ENCODE assay signal across 7 mouse cellular contexts in the genomic region with DNA sequence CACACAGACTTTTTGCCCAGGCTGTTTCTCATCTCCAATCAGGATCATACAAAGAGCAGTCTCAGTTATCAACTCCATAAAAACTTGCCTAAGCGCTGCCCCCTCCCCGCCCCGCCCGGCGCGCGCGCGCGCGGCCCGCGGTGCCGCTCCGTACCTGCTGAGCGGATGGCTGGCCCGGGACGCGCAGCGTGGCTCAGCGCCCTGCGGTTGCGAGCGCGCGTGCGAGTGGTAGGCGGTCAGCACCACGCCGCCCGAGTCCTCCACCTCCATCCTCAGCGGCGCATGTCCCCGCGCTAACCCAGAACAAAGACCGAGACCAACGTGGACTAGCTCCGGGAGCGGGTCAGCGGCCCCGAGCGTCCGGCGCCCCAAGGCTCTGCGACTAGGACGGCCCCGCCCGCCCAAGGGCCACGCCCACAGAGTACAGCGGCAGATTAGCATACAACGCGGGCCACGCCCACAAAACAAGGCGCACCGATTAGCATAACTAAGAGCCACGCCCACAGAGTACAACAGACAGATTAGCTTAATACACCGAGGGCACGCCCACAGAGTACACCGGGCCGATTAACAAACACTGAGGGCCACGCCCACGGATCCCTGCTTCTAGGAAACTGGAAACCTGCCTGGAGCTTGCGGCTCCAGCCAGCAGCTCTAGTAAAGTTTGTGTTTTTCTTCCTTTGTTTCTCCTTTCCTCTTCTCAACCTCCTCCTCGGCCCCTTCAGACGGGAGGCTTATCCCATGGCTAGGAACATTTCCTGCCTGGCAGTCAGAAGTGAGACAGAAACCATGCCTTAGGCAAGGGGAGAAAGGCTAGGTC. TPM values are rescaled to one million over a fixed set of nuclear protein-coding genes. Genes with fewer than 3 reads are reported as not detected.
DNase-seq lines count a peak whose midpoint lies in the region; ATAC-seq and TF ChIP-seq lines count a peak whose summit lies in the region.

Gene Arhgap28, minus strand, starts transcription at position 380 of the 820 bp plus-strand sequence.

- TF ChIP-seq POLR2A in embryonic fibroblast, embryonic 13.5 days (IDR thresholded peaks at IDR 0.05; ENCODE audit: low read depth, low read length): peak; percentile 55

- H3K9ac ChIP-seq in kidney, embryonic 15.5 days: peak within 1 kb of the TSS; percentile 73
- H3K9ac ChIP-seq in limb, embryonic 15.5 days: peak within 1 kb of the TSS; percentile 41
- H3K9ac ChIP-seq in midbrain, postnatal 0 days (replicated peaks; ENCODE audit: low read length, poor library complexity, severe bottlenecking): peak within 1 kb of the TSS; percentile 65

- peaks cover 8% of the 10 kb centered on the region for H3K4me1 ChIP-seq in embryonic fibroblast, embryonic 13.5 days (ENCODE audit: control insufficient read depth, insufficient read depth, low read length)
- peaks cover 31% of the 10 kb centered on the region for H3K4me1 ChIP-seq in heart, embryonic 10.5 days
- H3K4me1 ChIP-seq in kidney, embryonic 15.5 days: peaks cover 37% of the 10 kb centered on the region
- peaks cover 42% of the 10 kb centered on the region for H3K4me1 ChIP-seq in limb, embryonic 15.5 days
- H3K4me1 ChIP-seq in midbrain, postnatal 0 days (ENCODE audit: insufficient read depth, low read length): no peaks in the 10 kb centered on the region

- TF ChIP-seq CTCF in embryonic fibroblast, embryonic 13.5 days (IDR thresholded peaks at IDR 0.05; ENCODE audit: borderline replicate concordance, insufficient read depth, low read length): no peak
- no peak for TF ChIP-seq CTCF in midbrain, postnatal 0 days (IDR thresholded peaks at IDR 0.05)

- WGBS in heart, embryonic 10.5 days: under 1% methylated on average over 65 of the region's 65 CpGs
- under 1% methylated on average over 65 of the region's 65 CpGs for WGBS in kidney, embryonic 15.5 days
- under 1% methylated on average over 65 of the region's 65 CpGs for WGBS in limb, embryonic 15.5 days
- WGBS in midbrain, postnatal 0 days: under 1% methylated on average over 56 of the region's 65 CpGs

- peak within 1 kb of the TSS; percentile 14; the same call in 1 of the 2 replicates for H3K27ac ChIP-seq in embryonic fibroblast, embryonic 13.5 days (ENCODE audit: insufficient read depth, low read length)
- H3K27ac ChIP-seq in heart, embryonic 10.5 days: peak within 1 kb of the TSS; percentile 94
- peak within 1 kb of the TSS; percentile 95 for H3K27ac ChIP-seq in kidney, embryonic 15.5 days
- peak within 1 kb of the TSS; percentile 95 for H3K27ac ChIP-seq in limb, embryonic 15.5 days
- peak within 1 kb of the TSS; percentile 26 for H3K27ac ChIP-seq in midbrain, postnatal 0 days (ENCODE audit: low read depth, low read length)

- no peaks in the 10 kb centered on the region for H3K9me3 ChIP-seq in heart, embryonic 10.5 days
- H3K9me3 ChIP-seq in kidney, embryonic 15.5 days (replicated peaks): no peaks in the 10 kb centered on the region
- no peaks in the 10 kb centered on the region for H3K9me3 ChIP-seq in limb, embryonic 15.5 days
- H3K9me3 ChIP-seq in midbrain, postnatal 0 days (ENCODE audit: low read length): no peaks in the 10 kb centered on the region

- H3K27me3 ChIP-seq in heart, embryonic 10.5 days (ENCODE audit: insufficient read depth, poor library complexity, severe bottlenecking): no peaks in the 10 kb centered on the region
- no peaks in the 10 kb centered on the region for H3K27me3 ChIP-seq in kidney, embryonic 15.5 days
- H3K27me3 ChIP-seq in limb, embryonic 15.5 days: no peaks in the 10 kb centered on the region
- H3K27me3 ChIP-seq in midbrain, postnatal 0 days (ENCODE audit: insufficient read depth, low read length): no peaks in the 10 kb centered on the region

- peak; percentile 96 for ATAC-seq in kidney, embryonic 15.5 days (replicated peaks; ENCODE audit: low FRiP score)
- peak; percentile 88 for ATAC-seq in limb, embryonic 15.5 days (ENCODE audit: insufficient number of reproducible peaks, low FRiP score, low TSS enrichment, low read depth)
- peak; percentile 84 for ATAC-seq in midbrain, postnatal 0 days (ENCODE audit: low FRiP score)

- peak within 1 kb of the TSS; percentile 77 for H3K4me2 ChIP-seq in kidney, embryonic 15.5 days
- H3K4me2 ChIP-seq in limb, embryonic 15.5 days: peak within 1 kb of the TSS; percentile 69
- peak within 1 kb of the TSS; percentile 87 for H3K4me2 ChIP-seq in midbrain, postnatal 0 days (ENCODE audit: low read depth, low read length, poor library complexity, severe bottlenecking)

- peak within 1 kb of the TSS; percentile 63 for H3K4me3 ChIP-seq in embryonic fibroblast, embryonic 13.5 days (ENCODE audit: insufficient read depth, low read length)
- H3K4me3 ChIP-seq in heart, embryonic 10.5 days: peak within 1 kb of the TSS; percentile 83
- H3K4me3 ChIP-seq in kidney, embryonic 15.5 days (replicated peaks): peak within 1 kb of the TSS; percentile 85
- H3K4me3 ChIP-seq in limb, embryonic 15.5 days: peak within 1 kb of the TSS; percentile 65
- peak within 1 kb of the TSS; percentile 70 for H3K4me3 ChIP-seq in midbrain, postnatal 0 days (ENCODE audit: low read depth, low read length)

- peak; percentile 51 for DNase-seq in brain, embryonic 18.5 days (ENCODE audit: low read depth, low spot score)
- DNase-seq in heart, embryonic 10.5 days (ENCODE audit: low spot score): peak; percentile 99
- DNase-seq in midbrain, postnatal 0 days (ENCODE audit: low spot score): peak; percentile 91
- peak; percentile 41 to 83 for DNase-seq in spleen, postnatal 10 days (ENCODE audit: low spot score in 2 of 2)

- H3K36me3 ChIP-seq in heart, embryonic 10.5 days: no peaks in the 10 kb centered on the region
- no peaks in the 10 kb centered on the region for H3K36me3 ChIP-seq in kidney, embryonic 15.5 days
- H3K36me3 ChIP-seq in limb, embryonic 15.5 days: no peaks in the 10 kb centered on the region
- H3K36me3 ChIP-seq in midbrain, postnatal 0 days (ENCODE audit: insufficient read depth, low read length): no peaks in the 10 kb centered on the region

RNA-seq across cellular contexts. Expression of gene Arhgap28, which starts in this region (rescaled TPM):
- polyA plus RNA-seq in embryonic fibroblast, embryonic 13.5 days (2011; ENCODE audit: insufficient read length, low read depth, missing spikeins): 21.4 and 39.2 TPM in 2 replicates
- polyA plus RNA-seq in heart, embryonic 10.5 days (2016; fragmentation: Nextera tagmentation; extraction: Ambion mirVana): 23.0 and 38.1 TPM in 2 replicates
- 22.1 and 26.0 TPM in 2 replicates for polyA plus RNA-seq in kidney, embryonic 15.5 days (2015; fragmentation: Nextera tagmentation; extraction: Ambion mirVana)
- 41.5 and 42.0 TPM in 2 replicates for polyA plus RNA-seq in limb, embryonic 15.5 days (2015; fragmentation: Nextera tagmentation; extraction: Ambion mirVana)
- 5.1 and 6.6 TPM in 2 replicates for total RNA-seq in midbrain, postnatal 0 days (2014; rRNA removed)
- polyA plus RNA-seq in midbrain, postnatal 0 days (2015; fragmentation: Nextera tagmentation; extraction: Ambion mirVana): 2.8 and 2.9 TPM in 2 replicates

Comparison
In these comparisons a context has a peak if more than half of its experiments do, and no peak if none do; other contexts are left out.
1. Peak in every context shown above with its lines: DNase-seq, ATAC-seq, H3K4me3 ChIP-seq and H3K27ac ChIP-seq.
2. H3K27ac ChIP-seq: peak in every context shown above with its lines; median percentile 95 in kidney, embryonic 15.5 days; 95 in limb, embryonic 15.5 days; 94 in heart, embryonic 10.5 days; 26 in midbrain, postnatal 0 days; 14 in embryonic fibroblast, embryonic 13.5 days.